ENCODE assay signal across 8 mouse cellular contexts in the genomic region with DNA sequence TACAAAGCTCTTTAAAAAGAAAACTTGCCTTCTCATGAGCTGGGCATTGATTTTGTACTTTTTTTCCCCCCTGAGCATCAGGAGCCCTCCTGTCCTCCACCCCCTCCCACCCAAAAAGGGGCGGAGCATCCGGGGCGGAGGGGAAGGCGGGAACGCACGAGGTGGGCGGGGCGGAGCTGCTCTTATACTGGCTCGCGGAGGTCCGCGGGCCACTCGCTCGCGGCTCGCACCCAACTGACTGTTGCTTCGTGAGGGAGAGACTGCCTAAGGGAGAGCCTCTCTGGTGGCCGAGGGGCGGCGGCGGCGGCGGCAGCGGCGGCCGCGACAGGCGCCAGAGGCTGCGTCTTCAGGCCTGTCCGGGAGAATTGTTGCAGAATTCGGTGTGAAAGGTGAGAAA. TPM values are rescaled to one million over a fixed set of nuclear protein-coding genes. Genes with fewer than 3 reads are reported as not detected.
DNase-seq lines count a peak whose midpoint lies in the region; ATAC-seq lines count a peak whose summit lies in the region.

A gene (plus strand): TSS at position 214 of the 397 bp plus-strand sequence.

- H3K36me3 ChIP-seq in hindbrain, embryonic 14.5 days (replicated peaks; ENCODE audit: control insufficient read depth, insufficient read depth): no peaks in the 10 kb centered on the region
- no peaks in the 10 kb centered on the region for H3K36me3 ChIP-seq in limb, embryonic 11.5 days (ENCODE audit: control insufficient read depth, insufficient read depth, low read length)
- no peaks in the 10 kb centered on the region for H3K36me3 ChIP-seq in midbrain, embryonic 11.5 days (ENCODE audit: control insufficient read depth, insufficient read depth, low read length)

- WGBS in hindbrain, embryonic 14.5 days: 23% methylated on average over 31 of the region's 31 CpGs
- 19% methylated on average over 30 of the region's 31 CpGs for WGBS in limb, embryonic 11.5 days
- 10% methylated on average over 31 of the region's 31 CpGs for WGBS in midbrain, embryonic 11.5 days

- no peaks in the 10 kb centered on the region for H3K4me1 ChIP-seq in hindbrain, embryonic 14.5 days (replicated peaks; ENCODE audit: control insufficient read depth, insufficient read depth, low read length)
- no peaks in the 10 kb centered on the region for H3K4me1 ChIP-seq in limb, embryonic 11.5 days (ENCODE audit: control insufficient read depth, insufficient read depth, low read length)
- H3K4me1 ChIP-seq in midbrain, embryonic 11.5 days (ENCODE audit: control insufficient read depth, insufficient read depth, low read length): no peaks in the 10 kb centered on the region

- ATAC-seq in hindbrain, embryonic 14.5 days (ENCODE audit: low FRiP score): peak; percentile 84
- peak; percentile 93 for ATAC-seq in limb, embryonic 11.5 days (ENCODE audit: insufficient number of reproducible peaks, low FRiP score, low TSS enrichment, low read depth)
- peak; percentile 98 for ATAC-seq in midbrain, embryonic 11.5 days (ENCODE audit: low FRiP score)

- no peak within 1 kb of the TSS for H3K27ac ChIP-seq in hindbrain, embryonic 14.5 days
- H3K27ac ChIP-seq in limb, embryonic 11.5 days (replicated peaks; ENCODE audit: low read depth, low read length): no peak within 1 kb of the TSS
- H3K27ac ChIP-seq in midbrain, embryonic 11.5 days (ENCODE audit: low read depth, low read length): no peak within 1 kb of the TSS

- peak; percentile 57 to 58 for DNase-seq in adrenal gland, adult 18-20 months (ENCODE audit: low spot score in 2 of 2)
- peak; percentile 35 to 68 for DNase-seq in cerebellum, postnatal 36 days
- peak; percentile 21 to 22 for DNase-seq in gastrocnemius, adult 8-10 months (ENCODE audit: low spot score in 2 of 2)
- peak; percentile 44 for DNase-seq in hindbrain, embryonic 14.5 days (ENCODE audit: low spot score)
- peak; percentile 81 for DNase-seq in limb, embryonic 11.5 days (ENCODE audit: low spot score)
- DNase-seq in midbrain, embryonic 11.5 days (ENCODE audit: low spot score, missing footprints): peak; percentile 94
- DNase-seq in spleen, postnatal 36 days (ENCODE audit: low spot score in 2 of 2): peak; percentile 4 to 5
- no peak for DNase-seq in natural killer cell, adult 2 months (ENCODE audit: low spot score in 2 of 2)

- peak within 1 kb of the TSS; percentile 43 for H3K4me3 ChIP-seq in hindbrain, embryonic 14.5 days (replicated peaks; ENCODE audit: low read length)
- H3K4me3 ChIP-seq in limb, embryonic 11.5 days (ENCODE audit: low read depth, low read length): peak within 1 kb of the TSS; percentile 36
- H3K4me3 ChIP-seq in midbrain, embryonic 11.5 days (ENCODE audit: low read depth, low read length): peak within 1 kb of the TSS; percentile 28

- peak within 1 kb of the TSS; percentile 61 for H3K4me2 ChIP-seq in hindbrain, embryonic 14.5 days (replicated peaks)
- H3K4me2 ChIP-seq in limb, embryonic 11.5 days (ENCODE audit: low read depth, severe bottlenecking): peak within 1 kb of the TSS; percentile 46
- H3K4me2 ChIP-seq in midbrain, embryonic 11.5 days: peak within 1 kb of the TSS; percentile 52

- peak within 1 kb of the TSS; percentile 39; the same call in 1 of the 2 replicates for H3K9ac ChIP-seq in hindbrain, embryonic 14.5 days
- peak within 1 kb of the TSS; percentile 31 for H3K9ac ChIP-seq in limb, embryonic 11.5 days (ENCODE audit: low read length)
- peak within 1 kb of the TSS; percentile 43; the same call in 1 of the 2 replicates for H3K9ac ChIP-seq in midbrain, embryonic 11.5 days (ENCODE audit: low read length)

- H3K9me3 ChIP-seq in hindbrain, embryonic 14.5 days (ENCODE audit: control insufficient read depth, low read length): no peaks in the 10 kb centered on the region
- no peaks in the 10 kb centered on the region for H3K9me3 ChIP-seq in limb, embryonic 11.5 days (ENCODE audit: control insufficient read depth, low read length)
- no peaks in the 10 kb centered on the region for H3K9me3 ChIP-seq in midbrain, embryonic 11.5 days (ENCODE audit: control insufficient read depth, low read length)

- peaks cover 10% of the 10 kb centered on the region; the same call in 1 of the 2 replicates for H3K27me3 ChIP-seq in hindbrain, embryonic 14.5 days (ENCODE audit: control insufficient read depth, insufficient read depth, low read length)
- 0 out of 2 replicates have a peak, but pooled peaks cover 3% of the 10 kb centered on the region for H3K27me3 ChIP-seq in limb, embryonic 11.5 days (ENCODE audit: control insufficient read depth, insufficient read depth, low read length)
- H3K27me3 ChIP-seq in midbrain, embryonic 11.5 days (ENCODE audit: control insufficient read depth, insufficient read depth, low read length): no peaks in the 10 kb centered on the region; the same call in 1 of the 2 replicates

RNA-seq across cellular contexts. Expression of the gene that starts here (rescaled TPM):
- total RNA-seq in adrenal gland, adult 18-20 months (2021): 1 to 10 TPM; 2.0 to 3.4 TPM
- total RNA-seq in gastrocnemius, adult 8-10 months (2022): 1 to 10 TPM; 3.4 to 5.2 (median 4.6) TPM
- 12.1 and 14.3 TPM in 2 replicates for polyA plus RNA-seq in hindbrain, embryonic 14.5 days (2014; fragmentation: Nextera tagmentation; extraction: Ambion mirVana)
- 43.5 TPM in 2 replicates for polyA plus RNA-seq in limb, embryonic 11.5 days (2014; fragmentation: Nextera tagmentation; extraction: Ambion mirVana)
- polyA plus RNA-seq in midbrain, embryonic 11.5 days (2014; fragmentation: Nextera tagmentation; extraction: Ambion mirVana): 16.8 and 20.0 TPM in 2 replicates

Comparison
In these comparisons a context has a peak if more than half of its experiments do, and no peak if none do; other contexts are left out.
1. DNase-seq: peak in adrenal gland, adult 18-20 months (2 of 2), cerebellum, postnatal 36 days (2 of 2), gastrocnemius, adult 8-10 months (2 of 2), hindbrain, embryonic 14.5 days (single experiment), limb, embryonic 11.5 days (single experiment), midbrain, embryonic 11.5 days (single experiment) and spleen, postnatal 36 days (2 of 2); none in natural killer cell, adult 2 months (0 of 2).
2. Peak in every context shown above with its lines, with median percentiles within 50 percentile points of each other: ATAC-seq, H3K4me2 ChIP-seq, H3K4me3 ChIP-seq and H3K9ac ChIP-seq.